Comparison of ENCODE assay signal across 8 mouse cellular contexts in the genomic region with DNA sequence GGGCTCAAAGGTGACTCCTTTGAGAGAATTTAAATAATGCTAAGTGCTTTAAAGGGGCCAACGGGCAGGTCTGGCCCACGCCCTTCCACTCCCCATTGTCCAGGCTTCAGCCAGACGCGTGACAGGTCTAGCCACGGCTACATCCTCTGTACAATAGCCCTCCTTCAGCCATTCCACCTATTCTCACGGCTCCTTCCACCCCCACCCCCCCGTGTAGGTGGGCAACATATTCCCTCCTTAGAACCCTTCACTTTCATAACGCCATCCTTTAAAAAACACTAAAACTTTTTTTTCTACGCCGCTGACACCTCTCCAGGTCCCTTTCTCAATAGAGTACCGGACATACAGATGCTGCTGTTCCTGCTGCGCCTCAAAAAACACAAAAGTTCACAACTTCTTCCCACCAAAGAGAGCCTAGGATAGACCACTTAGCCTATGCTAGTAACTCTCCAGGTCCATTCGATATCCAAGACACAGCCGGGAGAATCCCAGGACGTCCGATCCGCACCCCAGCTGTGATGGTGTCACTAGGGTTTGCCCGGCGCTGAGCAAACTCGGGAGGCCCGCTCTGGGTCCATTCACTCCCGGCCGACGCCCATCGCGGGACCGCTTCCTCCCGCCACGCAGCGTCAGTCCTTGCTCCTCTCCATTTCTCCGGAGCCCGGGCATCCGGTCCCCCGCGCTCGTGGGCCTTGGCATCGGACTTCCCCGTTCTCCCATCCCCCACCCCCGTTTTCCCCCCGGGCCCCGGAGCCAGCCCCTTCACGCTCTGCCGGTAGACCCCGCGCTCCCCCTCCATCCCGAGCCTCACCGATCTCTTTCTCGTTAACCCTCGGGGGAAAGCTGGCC. TPM values are rescaled to one million over a fixed set of nuclear protein-coding genes. Genes with fewer than 3 reads are reported as not detected.
DNase-seq lines count a peak whose midpoint lies in the region; ATAC-seq and TF ChIP-seq lines count a peak whose summit lies in the region.

No protein-coding gene starts in this region.

- H3K36me3 ChIP-seq in forebrain, embryonic 16.5 days (ENCODE audit: control insufficient read depth, insufficient read depth), result peaks cover 2% of the 10 kb centered on the region; the same call in 1 of the 2 replicates
- peaks cover 33% of the 10 kb centered on the region for H3K36me3 ChIP-seq in hindbrain, embryonic 10.5 days

- H3K9ac ChIP-seq in forebrain, embryonic 16.5 days (replicated peaks; ENCODE audit: low read depth, low read length), result peak overlapping the region; percentile 88

- peak overlapping the region; percentile 94 for H3K27ac ChIP-seq in forebrain, embryonic 16.5 days (ENCODE audit: low read length)
- H3K27ac ChIP-seq in hindbrain, embryonic 10.5 days, result peak overlapping the region; percentile 99
- peak overlapping the region; percentile 92 for H3K27ac ChIP-seq in left cerebral cortex, adult 2 months

- H3K27me3 ChIP-seq in forebrain, embryonic 16.5 days (replicated peaks; ENCODE audit: control insufficient read depth, insufficient read depth, low read length), result no peaks in the 10 kb centered on the region
- H3K27me3 ChIP-seq in hindbrain, embryonic 10.5 days (ENCODE audit: insufficient read depth, poor library complexity, severe bottlenecking), result peaks cover 14% of the 10 kb centered on the region

- WGBS in forebrain, embryonic 16.5 days, result under 1% methylated on average over 49 of the region's 49 CpGs
- 3% methylated on average over 49 of the region's 49 CpGs for WGBS in hindbrain, embryonic 10.5 days

- peaks cover 17% of the 10 kb centered on the region for H3K4me1 ChIP-seq in forebrain, embryonic 16.5 days (replicated peaks; ENCODE audit: control insufficient read depth, insufficient read depth, low read length)
- H3K4me1 ChIP-seq in hindbrain, embryonic 10.5 days (replicated peaks), result peaks cover 25% of the 10 kb centered on the region

- no peaks in the 10 kb centered on the region for H3K9me3 ChIP-seq in forebrain, embryonic 16.5 days (ENCODE audit: control insufficient read depth, low read length)
- H3K9me3 ChIP-seq in hindbrain, embryonic 10.5 days, result no peaks in the 10 kb centered on the region

- intact Hi-C loops in left cerebral cortex, adult 2 months (cut with DNase I), result loop anchor here (5.0 to 10.0 kb wide), 2 partner anchors 144 to 321 kb away; no protein-coding TSS in a partner anchor

- peak; percentile 65 for DNase-seq in NIH3T3 (ENCODE audit: low read depth)
- DNase-seq in cerebellum, adult 18-20 months, result peak; percentile 48 to 62
- peak; percentile 40 for DNase-seq in hindbrain, embryonic 10.5 days (ENCODE audit: low spot score)
- peak; percentile 38 to 44 for DNase-seq in left cerebral cortex, adult 2 months (ENCODE audit: extremely low spot score in 1 of 2, low spot score in 2 of 2)
- DNase-seq in lung, postnatal 36 days, result peak; percentile 69
- DNase-seq in right cerebral cortex, postnatal 14 days, result peak; percentile 42
- DNase-seq in natural killer cell, adult 2 months (ENCODE audit: low spot score in 2 of 2), result no peak

- TF ChIP-seq CTCF in left cerebral cortex, adult 2 months (IDR thresholded peaks at IDR 0.05), result no peak

- H3K4me2 ChIP-seq in forebrain, embryonic 16.5 days (ENCODE audit: low read length), result peak overlapping the region; percentile 93

- H3K4me3 ChIP-seq in forebrain, embryonic 16.5 days (replicated peaks; ENCODE audit: low read length), result peak overlapping the region; percentile 82
- H3K4me3 ChIP-seq in hindbrain, embryonic 10.5 days, result peak overlapping the region; percentile 89
- H3K4me3 ChIP-seq in left cerebral cortex, adult 2 months, result peak overlapping the region; percentile 97

- ATAC-seq in forebrain, embryonic 16.5 days, result peak; percentile 51

RNA-seq across cellular contexts. Expression of a gene that starts 0.7 kb away (rescaled TPM):
- 505 and 535 TPM in 2 replicates for polyA plus RNA-seq in forebrain, embryonic 16.5 days (2015; fragmentation: Nextera tagmentation; extraction: Ambion mirVana)
- 262 and 276 TPM in 2 replicates for polyA plus RNA-seq in hindbrain, embryonic 10.5 days (2016; fragmentation: Nextera tagmentation; extraction: Ambion mirVana)
- total RNA-seq in left cerebral cortex, adult 2 months (2021), result 10 to 100 TPM; 85.9 to 87.5 TPM

RNA-seq across cellular contexts. Expression of a gene that starts 42.9 kb away (rescaled TPM):
- polyA plus RNA-seq in forebrain, embryonic 16.5 days (2015; fragmentation: Nextera tagmentation; extraction: Ambion mirVana), result not detected in 2 replicates
- polyA plus RNA-seq in hindbrain, embryonic 10.5 days (2016; fragmentation: Nextera tagmentation; extraction: Ambion mirVana), result not detected in 2 replicates
- under 1 TPM; 0.68 TPM for total RNA-seq in left cerebral cortex, adult 2 months (2021)

Comparison
In these comparisons a context has a peak if more than half of its experiments do, and no peak if none do; other contexts are left out.
1. DNase-seq: peak in NIH3T3 (single experiment), cerebellum, adult 18-20 months (2 of 2), hindbrain, embryonic 10.5 days (single experiment), left cerebral cortex, adult 2 months (2 of 2), lung, postnatal 36 days (single experiment) and right cerebral cortex, postnatal 14 days (single experiment); none in natural killer cell, adult 2 months (0 of 2).
2. Peak in every context shown above with its lines, with median percentiles within 50 percentile points of each other: H3K27ac ChIP-seq and H3K4me3 ChIP-seq.